Mouse (Mus musculus): ENCODE measurements at regions not wholly inside any gene's neighbourhood (a gene's known extent, or its start where the extent isn't known, plus 50 kb on each side); places are given as distances from the start of the nearest gene placed in this dataset.

- no peak for DNase-seq (ENCODE audit: extremely low spot score, low spot score)
Measured at GRCm38 (mm10) chr19:54244176-54244575, 200.2 kb downstream of the Adra2a start.

DNA sequence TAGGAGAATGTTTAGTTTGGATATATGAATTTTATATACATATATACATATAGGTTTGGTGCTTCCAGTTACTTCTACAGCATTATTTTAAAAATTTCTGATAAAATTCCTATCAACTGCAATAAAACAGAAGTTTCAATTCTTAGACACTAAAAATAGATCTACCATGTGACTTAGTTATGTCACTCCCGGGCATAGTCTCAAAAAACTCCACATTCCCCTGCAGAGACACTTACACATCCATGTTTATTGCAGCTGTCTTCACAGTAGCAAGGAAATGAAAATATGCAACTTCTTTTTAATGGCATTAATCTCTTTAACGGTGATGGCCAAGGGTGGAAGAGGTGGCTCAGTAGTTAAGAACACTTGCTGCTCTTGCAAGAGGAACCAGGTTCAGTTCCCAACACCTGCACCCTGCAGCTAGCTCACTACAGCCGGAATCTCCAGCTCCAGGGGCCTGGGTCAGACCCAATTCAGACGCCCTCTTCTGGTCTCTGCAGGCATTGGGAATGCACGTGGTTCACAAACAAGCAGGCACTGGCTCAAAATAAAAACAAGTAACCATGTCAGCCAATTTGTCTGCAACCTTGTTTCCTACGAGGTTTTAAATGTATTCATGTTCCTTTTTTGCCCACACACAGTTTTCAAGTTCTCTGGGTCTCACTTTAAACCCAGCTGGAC is 204.4 kb downstream of the Adra2a start:
- no peak for DNase-seq (ENCODE audit: extremely low spot score, low spot score)

DNA sequence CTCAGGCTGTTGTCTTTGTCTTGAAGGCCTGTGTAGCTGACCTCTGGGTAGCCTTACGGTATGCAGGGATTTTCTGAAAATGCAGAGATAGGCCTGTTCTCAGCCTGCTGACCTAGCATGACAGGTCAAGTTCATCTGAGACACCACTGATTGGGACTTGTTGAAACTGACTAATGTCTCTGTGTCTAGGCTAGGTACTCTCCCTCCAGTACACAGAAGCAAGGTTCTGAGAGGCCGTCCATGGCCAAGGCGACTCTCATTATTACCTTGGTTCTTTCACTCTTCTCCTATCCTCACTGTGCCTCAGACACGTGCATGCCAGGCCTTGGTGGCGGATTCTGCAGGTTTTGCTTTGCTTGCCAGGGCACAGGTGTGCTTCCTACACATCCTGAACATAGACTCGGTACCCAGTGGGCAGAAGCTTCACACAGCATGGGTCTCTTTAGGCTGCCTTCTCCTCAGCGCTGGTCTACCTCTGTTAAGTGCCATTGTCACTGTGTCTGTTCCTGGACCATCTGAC is 208.3 kb downstream of the Adra2a start:
- no peak for DNase-seq (ENCODE audit: extremely low spot score, low spot score)

DNA sequence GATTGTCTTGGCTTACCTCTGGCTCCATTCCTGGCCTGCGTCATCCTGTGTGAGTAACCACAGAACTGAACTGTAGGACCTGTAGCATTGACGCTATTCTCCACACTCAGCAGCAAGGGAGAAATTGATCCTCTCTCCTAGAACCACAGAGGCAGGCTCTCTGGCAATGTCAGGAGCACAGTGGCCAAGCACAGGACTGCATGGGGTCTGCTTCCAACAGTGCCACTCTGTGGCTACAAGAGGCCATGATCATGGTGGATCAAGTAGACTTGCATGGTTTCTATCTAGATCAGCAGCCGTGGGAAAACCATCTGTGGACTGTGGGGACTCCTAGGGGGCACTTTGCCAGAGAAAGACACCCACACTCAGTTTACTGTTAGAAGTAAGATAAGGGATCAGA is 213.9 kb downstream of the Adra2a start:
- DNase-seq (ENCODE audit: extremely low spot score, low spot score), result no peak

DNA sequence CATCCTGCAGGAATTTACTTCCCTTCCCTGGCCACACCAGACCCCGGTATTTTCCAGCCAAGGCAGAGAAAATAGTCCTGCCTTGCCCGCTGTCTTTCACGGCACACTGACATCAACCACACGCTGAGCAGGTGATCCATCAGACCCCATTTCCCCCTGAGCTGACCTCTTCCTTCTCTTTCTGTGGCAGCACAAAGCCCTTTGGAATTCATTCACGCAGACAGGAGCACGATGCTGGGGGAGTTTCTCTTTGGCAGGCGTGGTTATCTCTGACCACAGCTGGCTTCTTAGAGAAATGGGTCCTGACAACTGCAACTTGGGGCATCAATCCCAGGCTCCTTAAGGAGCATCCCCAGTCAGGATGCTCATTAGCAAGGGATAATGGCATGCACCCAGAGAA is 215.2 kb downstream of the Adra2a start:
- DNase-seq (ENCODE audit: extremely low spot score, low spot score), result peak; percentile 52

DNA sequence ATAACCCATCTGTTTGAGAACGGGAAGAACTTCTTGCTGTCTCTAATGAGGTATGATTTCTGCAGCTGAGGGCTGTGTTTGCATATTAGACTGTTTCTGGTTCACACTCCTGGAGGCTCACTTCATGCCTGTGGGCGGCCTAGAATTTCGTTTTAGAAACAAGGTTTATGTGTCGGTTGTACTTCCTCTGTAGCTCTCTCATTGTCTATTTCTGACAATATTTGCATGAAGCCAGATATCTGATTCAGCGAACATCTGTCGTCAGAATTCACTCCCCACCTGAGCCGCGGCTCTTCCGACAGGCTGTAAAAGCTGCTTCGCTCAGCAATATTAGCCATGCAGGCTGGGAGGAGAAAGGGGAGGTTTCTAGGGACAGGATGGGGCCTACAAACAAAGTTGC is 233.4 kb downstream of the Adra2a start:
- no peak for DNase-seq (ENCODE audit: extremely low spot score, low spot score)

DNA sequence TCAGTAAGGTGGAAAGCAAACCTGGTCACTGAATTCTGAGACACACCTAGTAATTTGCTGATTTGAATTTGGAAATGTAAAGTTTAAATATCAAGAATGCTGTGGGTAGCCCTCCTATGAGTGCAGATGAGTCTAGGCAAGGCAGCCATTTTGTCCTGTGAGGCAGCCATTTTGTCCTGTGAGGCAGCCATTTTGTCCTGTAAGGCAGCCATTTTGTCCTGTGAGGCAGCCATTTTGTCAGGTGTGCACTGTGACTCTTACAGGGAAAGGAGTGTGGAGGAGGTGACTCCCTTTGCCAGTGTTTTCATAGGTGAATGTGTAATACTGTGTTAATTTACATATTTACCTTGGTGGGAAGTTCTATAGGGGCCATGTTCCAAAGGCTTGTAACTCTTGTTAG is 241.5 kb downstream of the Adra2a start:
- no peak for DNase-seq (ENCODE audit: extremely low spot score, low spot score)

- DNase-seq (ENCODE audit: extremely low spot score, low spot score), result no peak
Measured at GRCm38 (mm10) chr19:54297663-54298388, 253.9 kb downstream of the Adra2a start.

DNA sequence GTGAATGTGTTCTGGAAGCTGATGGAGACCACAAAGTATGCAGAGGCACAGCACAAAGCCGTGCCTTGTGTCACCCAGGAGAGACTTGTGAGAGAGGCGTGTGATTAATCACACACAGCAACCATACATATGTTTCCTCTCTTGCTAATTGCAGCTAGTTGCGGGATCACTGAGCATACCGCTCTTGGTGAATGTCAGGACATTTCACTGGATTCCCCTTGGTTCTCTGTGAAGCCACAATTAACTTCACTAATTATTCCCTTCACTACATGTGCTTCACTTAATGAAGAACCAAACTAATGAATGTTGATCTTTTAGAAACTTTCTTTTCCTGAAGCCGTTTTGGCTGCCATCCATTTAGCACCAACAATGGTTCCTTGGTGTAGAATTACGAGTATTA is 267.3 kb downstream of the Adra2a start:
- DNase-seq (ENCODE audit: extremely low spot score, low spot score), result no peak

GRCm38 (mm10) chr19:54311723-54312122 is 267.8 kb downstream of the Adra2a start:
- DNase-seq (ENCODE audit: extremely low spot score, low spot score), result no peak

DNA sequence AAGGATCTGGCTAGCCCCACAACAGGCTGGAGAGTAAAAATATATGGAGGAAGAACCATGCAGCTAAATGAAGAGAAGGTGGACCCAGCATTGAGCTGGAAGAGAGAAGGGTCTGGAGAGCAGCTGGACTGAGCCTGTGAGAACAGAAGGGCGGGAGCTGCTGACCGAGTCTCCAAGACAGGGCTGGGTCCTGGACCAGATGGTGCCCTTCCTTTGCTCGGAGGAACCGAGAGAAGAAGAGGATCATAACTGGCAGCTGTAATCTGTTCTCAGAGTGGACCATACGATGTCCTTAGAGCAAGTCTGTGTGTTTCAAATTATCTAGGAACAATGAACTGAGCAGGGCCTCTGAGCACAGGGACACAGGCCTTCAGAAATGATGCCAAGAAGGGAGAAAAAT is 279.3 kb downstream of the Adra2a start:
- DNase-seq (ENCODE audit: extremely low spot score, low spot score), result no peak

DNA sequence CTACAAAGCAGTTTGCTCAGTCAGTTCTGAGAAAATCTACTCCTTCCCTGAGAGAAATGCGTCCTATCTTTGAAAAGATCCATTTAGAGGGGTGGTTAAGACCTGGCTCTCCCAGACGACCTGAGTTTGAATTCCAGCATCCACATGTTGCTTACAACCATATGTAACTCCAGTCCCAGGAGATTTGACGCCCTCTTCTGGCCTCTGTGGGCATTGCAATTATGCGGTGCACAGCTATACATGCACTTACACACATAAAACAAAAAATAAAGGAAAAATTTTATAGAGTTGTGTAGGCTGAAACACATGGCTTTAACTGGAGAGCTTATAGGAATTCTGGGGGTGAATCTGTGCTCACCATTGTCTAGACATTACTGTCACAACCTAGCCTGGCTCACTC is 281.0 kb downstream of the Adra2a start:
- no peak for DNase-seq (ENCODE audit: extremely low spot score, low spot score)

GRCm38 (mm10) chr19:54332140-54332539 is 288.2 kb downstream of the Adra2a start:
- DNase-seq (ENCODE audit: extremely low spot score, low spot score), result no peak

- DNase-seq (ENCODE audit: extremely low spot score, low spot score), result no peak
Measured at GRCm38 (mm10) chr19:54340778-54341291, 296.9 kb downstream of the Adra2a start.

DNA sequence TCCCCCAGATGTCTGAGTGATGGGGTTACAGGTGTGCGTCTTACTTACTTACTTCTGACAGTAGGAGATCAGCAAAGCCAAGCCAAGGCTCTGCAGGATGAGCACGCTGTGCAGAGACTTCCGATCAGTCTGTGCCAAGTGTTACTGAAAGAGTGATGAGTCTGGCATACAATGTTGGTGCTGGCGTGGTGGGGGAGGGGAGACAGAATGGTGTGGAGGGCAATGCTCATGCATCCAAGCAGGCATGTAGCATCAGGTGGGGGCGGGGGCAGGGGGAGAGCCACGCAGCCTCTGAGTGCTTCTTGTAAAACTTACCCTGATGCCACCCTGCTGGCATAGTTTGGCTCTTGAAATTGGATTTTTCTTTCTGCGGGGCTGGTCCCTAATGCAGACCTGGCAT is 315.8 kb downstream of the Adra2a start:
- no peak for DNase-seq (ENCODE audit: extremely low spot score, low spot score)

DNA sequence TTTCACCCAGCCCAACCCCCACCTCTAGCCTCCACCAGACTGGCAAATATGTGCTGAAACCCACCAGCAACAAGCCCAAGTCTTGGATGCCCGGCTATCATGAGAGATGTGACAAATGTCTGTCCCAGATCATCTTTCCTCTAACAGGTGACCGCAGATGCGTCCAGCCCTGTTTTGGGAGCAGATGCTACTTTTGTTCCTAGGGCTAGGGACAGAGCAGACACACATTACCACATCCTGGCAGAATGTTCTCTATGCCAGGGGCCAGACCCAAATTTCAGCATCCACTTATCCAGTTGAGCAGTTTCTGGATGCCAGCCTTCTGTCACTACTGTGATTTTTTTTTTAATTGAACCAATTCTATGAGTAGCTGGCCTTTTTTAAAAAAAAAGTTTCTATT is 316.7 kb downstream of the Adra2a start:
- DNase-seq (ENCODE audit: extremely low spot score, low spot score), result no peak

- DNase-seq (ENCODE audit: extremely low spot score, low spot score), result no peak
Measured at GRCm38 (mm10) chr19:54385101-54385500, 341.1 kb downstream of the Adra2a start.

DNA sequence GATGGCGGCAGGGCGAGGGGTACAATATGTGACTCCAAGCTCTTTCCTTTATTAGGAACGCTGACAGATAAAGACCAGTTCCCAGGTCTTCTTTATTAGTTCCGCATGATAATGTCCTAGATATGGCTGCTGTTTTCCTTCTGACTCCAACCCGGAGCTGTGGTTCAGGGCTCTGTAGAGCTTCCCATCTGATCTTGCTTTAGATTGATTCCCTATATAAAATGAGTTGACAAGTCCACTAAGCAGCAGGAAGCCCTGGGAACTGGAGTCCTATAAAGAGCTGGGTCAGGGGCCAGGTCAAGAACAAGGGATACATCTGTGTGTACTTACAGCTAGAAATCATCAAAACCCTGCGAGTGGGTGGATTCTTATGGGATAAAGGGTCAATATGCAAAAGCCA is 347.5 kb downstream of the Adra2a start:
- no peak for DNase-seq (ENCODE audit: extremely low spot score, low spot score)

GRCm38 (mm10) chr19:54399651-54400050 is 355.7 kb downstream of the Adra2a start:
- peak; percentile 32 for DNase-seq (ENCODE audit: extremely low spot score, low spot score)

DNA sequence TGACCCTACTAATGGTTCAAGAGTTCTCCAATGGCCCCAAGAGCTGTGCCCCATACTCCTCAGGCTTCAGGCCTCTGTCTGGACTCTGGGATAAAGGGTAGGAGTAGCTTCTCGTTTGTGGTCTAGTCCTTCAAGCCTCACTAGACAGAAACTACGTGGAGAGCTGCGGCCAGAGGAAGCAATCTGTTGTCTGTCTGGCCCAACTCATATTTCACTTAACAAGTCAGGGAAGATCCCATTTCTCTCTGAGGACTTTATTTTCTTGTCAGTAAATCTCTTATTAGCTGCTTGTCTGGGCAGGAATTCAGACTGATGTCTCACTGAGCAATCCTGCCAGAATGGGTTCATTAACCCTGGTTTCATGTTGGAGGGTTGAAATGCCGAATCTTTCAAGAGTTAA is 364.0 kb downstream of the Adra2a start:
- no peak for DNase-seq (ENCODE audit: extremely low spot score, low spot score)

DNA sequence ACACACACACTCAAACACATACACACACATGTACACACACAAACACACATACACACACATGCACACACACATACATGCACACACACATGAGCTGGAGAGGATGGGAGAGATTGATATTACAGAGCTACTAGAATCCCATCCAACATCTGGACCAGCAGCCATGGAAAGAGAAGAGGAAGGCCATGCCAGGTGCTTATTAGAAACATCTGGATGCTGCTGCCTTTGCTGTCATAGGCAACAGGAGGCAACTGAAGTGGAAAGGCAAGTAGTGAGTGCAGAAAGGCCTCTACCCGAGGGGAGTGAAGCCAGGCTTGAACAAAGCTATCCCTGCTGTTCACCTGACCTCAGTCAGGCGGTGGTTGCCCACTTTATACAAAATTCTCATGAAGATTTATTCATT is 385.1 kb downstream of the Adra2a start:
- DNase-seq (ENCODE audit: extremely low spot score, low spot score), result no peak

DNA sequence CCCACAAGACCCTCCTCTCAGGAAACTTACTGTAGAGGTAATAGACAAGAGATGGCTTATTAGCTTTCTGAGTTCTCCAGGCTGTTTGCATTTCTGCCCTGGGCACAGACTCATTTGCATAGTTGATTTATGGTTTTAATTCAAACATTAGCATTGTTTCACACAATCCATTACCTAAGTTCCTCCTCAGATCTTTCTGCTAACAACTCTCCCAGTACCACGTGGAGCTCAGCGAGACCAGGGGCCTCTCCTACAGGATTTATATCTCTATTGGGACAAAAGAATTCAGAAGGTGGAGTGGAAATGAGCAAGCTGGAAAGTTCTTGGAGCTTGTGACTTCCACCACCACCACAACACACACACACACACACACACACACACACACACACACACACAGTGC is 396.8 kb downstream of the Adra2a start:
- DNase-seq (ENCODE audit: extremely low spot score, low spot score), result no peak

Measured in neural tube, embryonic 10.5 days (tissue).